Mouse (Mus musculus): Measurements from ENCODE around the gene Slc27a3. TPM values are rescaled to one million over a fixed set of nuclear protein-coding genes. Genes with fewer than 3 reads are reported as not detected.

The Slc27a3 gene
- polyA plus RNA-seq, 1 experiment = 0.08 TPM

GRCm38 (mm10) chr3:90427574-90427973 lies 37.8 kb upstream of the Slc27a3 start:
- Histone ChIP-seq H3K4me1 (ENCODE audit: control insufficient read depth) (peaks cover 62% of the 10 kb centered on the region), H3K4me3 (replicated peaks) (no peak overlapping the region), H3K27me3 (ENCODE audit: control insufficient read depth) (no peaks in the 10 kb centered on the region), H3K9me3 (ENCODE audit: control insufficient read depth, low read length) (no peaks in the 10 kb centered on the region), H3K36me3 (ENCODE audit: control insufficient read depth) (peaks cover 33% of the 10 kb centered on the region)
- TF ChIP-seq GATA1 (IDR thresholded peaks at IDR 0.05; ENCODE audit: low read length) (no peak), TAL1 (IDR thresholded peaks at IDR 0.05; ENCODE audit: low read length) (no peak)

- H3K9me3 ChIP-seq (ENCODE audit: control insufficient read depth, low read length) = no peaks in the 10 kb centered on the region
- no peaks in the 10 kb centered on the region for H3K27me3 ChIP-seq (ENCODE audit: control insufficient read depth)
- TF ChIP-seq TAL1 (IDR thresholded peaks at IDR 0.05; ENCODE audit: low read length) (no peak), GATA1 (IDR thresholded peaks at IDR 0.05; ENCODE audit: low read length) (no peak)
- H3K4me3 ChIP-seq (replicated peaks) = no peak overlapping the region
- peaks cover 42% of the 10 kb centered on the region for H3K4me1 ChIP-seq (ENCODE audit: control insufficient read depth)
- H3K36me3 ChIP-seq (ENCODE audit: control insufficient read depth) = peaks cover 50% of the 10 kb centered on the region
Measured at GRCm38 (mm10) chr3:90425499-90425898, 35.8 kb upstream of the Slc27a3 start.

- TF ChIP-seq GATA1 (IDR thresholded peaks at IDR 0.05; ENCODE audit: low read length) (no peak), TAL1 (IDR thresholded peaks at IDR 0.05; ENCODE audit: low read length) (no peak)
- H3K36me3 ChIP-seq (ENCODE audit: control insufficient read depth) = peaks cover 57% of the 10 kb centered on the region
Measured at GRCm38 (mm10) chr3:90423549-90423948, 33.8 kb upstream of the Slc27a3 start.

GRCm38 (mm10) chr3:90420696-90421095 lies 31.0 kb upstream of the Slc27a3 start:
- no peak for TF ChIP-seq GATA1 (IDR thresholded peaks at IDR 0.05; ENCODE audit: low read length)
- TF ChIP-seq TAL1 (IDR thresholded peaks at IDR 0.05; ENCODE audit: low read length) = no peak
- Histone ChIP-seq H3K4me3 (replicated peaks) (no peak overlapping the region), H3K27me3 (ENCODE audit: control insufficient read depth) (no peaks in the 10 kb centered on the region), H3K36me3 (ENCODE audit: control insufficient read depth) (peaks cover 72% of the 10 kb centered on the region), H3K9me3 (ENCODE audit: control insufficient read depth, low read length) (no peaks in the 10 kb centered on the region), H3K4me1 (ENCODE audit: control insufficient read depth) (peaks cover 12% of the 10 kb centered on the region)

More at GRCm38 (mm10) chr3:90423549-90423948, 33.8 kb upstream of the Slc27a3 start:
- Histone ChIP-seq H3K4me3 (replicated peaks) (no peak overlapping the region), H3K9me3 (ENCODE audit: control insufficient read depth, low read length) (no peaks in the 10 kb centered on the region), H3K27me3 (ENCODE audit: control insufficient read depth) (no peaks in the 10 kb centered on the region), H3K4me1 (ENCODE audit: control insufficient read depth) (peaks cover 24% of the 10 kb centered on the region)

- H3K4me1 ChIP-seq (ENCODE audit: control insufficient read depth) = no peaks in the 10 kb centered on the region; the same call in 1 of the 2 replicates
- H3K9me3 ChIP-seq (ENCODE audit: control insufficient read depth, low read length) = no peaks in the 10 kb centered on the region
- no peaks in the 10 kb centered on the region for H3K27me3 ChIP-seq (ENCODE audit: control insufficient read depth)
- H3K36me3 ChIP-seq (ENCODE audit: control insufficient read depth) = peaks cover 94% of the 10 kb centered on the region
- H3K4me3 ChIP-seq (replicated peaks) = no peak overlapping the region
- TF ChIP-seq GATA1 (IDR thresholded peaks at IDR 0.05; ENCODE audit: low read length) = no peak
- no peak for TF ChIP-seq TAL1 (IDR thresholded peaks at IDR 0.05; ENCODE audit: low read length)
Measured at GRCm38 (mm10) chr3:90413011-90413396, 23.3 kb upstream of the Slc27a3 start.

GRCm38 (mm10) chr3:90412312-90413010 lies 22.7 kb upstream of the Slc27a3 start:
- H3K4me3 ChIP-seq (replicated peaks) = no peak overlapping the region
- H3K36me3 ChIP-seq (ENCODE audit: control insufficient read depth) = peaks cover 96% of the 10 kb centered on the region
- H3K4me1 ChIP-seq (ENCODE audit: control insufficient read depth) = no peaks in the 10 kb centered on the region; the same call in 1 of the 2 replicates
- H3K27me3 ChIP-seq (ENCODE audit: control insufficient read depth) = no peaks in the 10 kb centered on the region
- TF ChIP-seq TAL1 (IDR thresholded peaks at IDR 0.05; ENCODE audit: low read length) = no peak
- no peak for TF ChIP-seq GATA1 (IDR thresholded peaks at IDR 0.05; ENCODE audit: low read length)
- no peaks in the 10 kb centered on the region for H3K9me3 ChIP-seq (ENCODE audit: control insufficient read depth, low read length)

- TF ChIP-seq GATA1 (IDR thresholded peaks at IDR 0.05; ENCODE audit: low read length) = no peak
- no peak for TF ChIP-seq TAL1 (IDR thresholded peaks at IDR 0.05; ENCODE audit: low read length)
- no peaks in the 10 kb centered on the region for H3K27me3 ChIP-seq (ENCODE audit: control insufficient read depth)
- H3K4me1 ChIP-seq (ENCODE audit: control insufficient read depth) = no peaks in the 10 kb centered on the region; the same call in 1 of the 2 replicates
- H3K4me3 ChIP-seq (replicated peaks) = no peak overlapping the region
- H3K36me3 ChIP-seq (ENCODE audit: control insufficient read depth) = peaks cover 98% of the 10 kb centered on the region
- H3K9me3 ChIP-seq (ENCODE audit: control insufficient read depth, low read length) = no peaks in the 10 kb centered on the region
Measured at GRCm38 (mm10) chr3:90408721-90409120, 19.0 kb upstream of the Slc27a3 start.

- Histone ChIP-seq H3K27me3 (ENCODE audit: control insufficient read depth) (no peaks in the 10 kb centered on the region), H3K4me1 (ENCODE audit: control insufficient read depth) (no peaks in the 10 kb centered on the region), H3K36me3 (ENCODE audit: control insufficient read depth) (peaks cover 99% of the 10 kb centered on the region), H3K9me3 (ENCODE audit: control insufficient read depth, low read length) (no peaks in the 10 kb centered on the region), H3K4me3 (replicated peaks) (no peak overlapping the region)
- TF ChIP-seq TAL1 (IDR thresholded peaks at IDR 0.05; ENCODE audit: low read length) (no peak), GATA1 (IDR thresholded peaks at IDR 0.05; ENCODE audit: low read length) (no peak)
Measured at GRCm38 (mm10) chr3:90406414-90406813, 16.7 kb upstream of the Slc27a3 start.

GRCm38 (mm10) chr3:90404609-90405008 lies 14.9 kb upstream of the Slc27a3 start:
- TF ChIP-seq TAL1 (IDR thresholded peaks at IDR 0.05; ENCODE audit: low read length) = no peak
- TF ChIP-seq GATA1 (IDR thresholded peaks at IDR 0.05; ENCODE audit: low read length) = no peak
- Histone ChIP-seq H3K27me3 (ENCODE audit: control insufficient read depth) (no peaks in the 10 kb centered on the region), H3K36me3 (ENCODE audit: control insufficient read depth) (peaks cover 100% of the 10 kb centered on the region), H3K4me1 (ENCODE audit: control insufficient read depth) (no peaks in the 10 kb centered on the region), H3K4me3 (replicated peaks) (no peak overlapping the region), H3K9me3 (ENCODE audit: control insufficient read depth, low read length) (no peaks in the 10 kb centered on the region)

All from erythroblast, embryonic 14.5 days (primary cell).